Mouse (Mus musculus): Measurements from ENCODE around the gene Gm16253. TPM values are rescaled to one million over a fixed set of nuclear protein-coding genes. Genes with fewer than 3 reads are reported as not detected.

Gm16253 gene
- total RNA-seq, 2 experiments from 2014 or later: 1.6 to 1.9 TPM

DNA sequence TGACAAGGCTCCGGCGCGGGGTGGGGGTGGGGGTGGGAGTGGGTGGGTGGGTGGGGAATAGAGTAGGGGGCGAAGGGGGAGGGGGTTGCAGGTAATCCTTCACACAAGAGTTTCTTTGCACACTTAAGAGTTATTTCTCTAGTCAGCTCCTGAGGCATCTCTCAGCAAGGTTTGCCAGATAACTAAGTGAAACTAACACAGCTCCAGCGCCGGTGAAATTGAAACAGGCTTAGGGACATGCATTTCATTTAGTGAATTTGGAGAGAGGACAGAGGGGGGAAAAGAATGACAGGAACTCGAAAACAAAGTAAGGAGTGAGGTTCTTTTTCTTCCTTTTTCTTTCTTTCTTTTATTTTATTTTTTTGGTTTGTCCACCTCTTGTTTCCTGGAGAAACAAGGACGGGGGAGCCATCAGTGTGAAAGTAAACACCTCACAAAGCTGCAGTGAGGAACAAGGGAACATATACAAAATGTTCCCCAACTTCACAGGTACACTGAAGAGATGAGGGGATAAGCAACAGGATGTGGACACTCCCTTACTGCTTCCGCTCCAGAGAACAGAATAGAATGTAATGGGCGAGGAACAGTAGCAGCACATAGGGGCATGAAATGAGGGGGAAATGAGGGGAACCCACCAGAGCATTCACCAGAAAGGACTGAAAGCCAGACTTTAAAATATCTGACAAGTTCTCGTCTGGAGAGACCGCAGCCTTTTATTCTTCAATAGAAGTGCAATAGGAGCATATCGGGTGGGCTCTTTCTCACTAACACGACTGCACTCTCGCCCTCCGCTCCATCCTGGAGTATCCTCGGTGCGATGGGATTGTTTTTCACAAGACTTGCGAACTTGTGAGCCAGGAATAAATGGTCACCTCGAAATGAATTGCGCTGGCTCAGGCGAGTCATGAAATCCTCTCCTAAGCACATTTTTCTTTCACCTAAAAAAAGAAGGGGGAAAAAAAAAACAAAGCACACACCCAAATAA is 19.8 kb upstream of the Gm16253 start:
- peak; percentile 64 to 79 for DNase-seq

DNA sequence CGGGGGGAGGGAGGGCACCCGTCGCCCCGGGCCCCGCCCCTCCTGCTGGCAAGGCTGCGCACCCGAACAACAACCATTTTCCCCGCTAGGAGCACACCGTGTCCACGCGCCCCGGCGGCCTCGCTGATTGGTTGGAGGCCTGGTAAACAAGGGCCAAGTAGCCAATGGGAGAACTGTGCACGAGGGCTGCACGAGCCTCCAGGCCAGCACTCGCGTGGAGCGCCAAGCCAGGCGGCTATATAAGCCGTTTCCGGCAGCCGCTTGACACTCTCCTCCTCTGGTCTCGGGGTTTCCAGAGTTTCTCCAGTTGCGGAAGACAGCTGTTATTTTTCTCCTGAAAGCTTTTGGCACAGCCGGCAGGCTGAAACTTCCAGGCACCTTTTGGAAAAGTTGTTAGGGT is 19.1 kb upstream of the Gm16253 start, which contains the start of gene Txnip:
TSS of gene Txnip (plus strand) at position 264 of the 400 bp plus-strand sequence.
- DNase-seq: peak; percentile 100

DNA sequence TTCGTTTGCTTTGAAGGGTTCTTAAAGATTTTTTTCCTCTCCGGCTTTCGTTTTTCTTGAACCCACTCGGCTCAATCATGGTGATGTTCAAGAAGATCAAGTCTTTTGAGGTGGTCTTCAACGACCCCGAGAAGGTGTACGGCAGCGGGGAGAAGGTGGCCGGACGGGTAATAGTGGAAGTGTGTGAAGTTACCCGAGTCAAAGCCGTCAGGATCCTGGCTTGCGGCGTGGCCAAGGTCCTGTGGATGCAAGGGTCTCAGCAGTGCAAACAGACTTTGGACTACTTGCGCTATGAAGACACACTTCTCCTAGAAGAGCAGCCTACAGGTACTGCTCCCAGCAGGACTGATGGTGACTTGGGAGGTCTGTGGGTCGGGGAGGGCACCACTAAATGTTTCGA is 18.6 kb upstream of the Gm16253 start:
- no peak for DNase-seq

DNA sequence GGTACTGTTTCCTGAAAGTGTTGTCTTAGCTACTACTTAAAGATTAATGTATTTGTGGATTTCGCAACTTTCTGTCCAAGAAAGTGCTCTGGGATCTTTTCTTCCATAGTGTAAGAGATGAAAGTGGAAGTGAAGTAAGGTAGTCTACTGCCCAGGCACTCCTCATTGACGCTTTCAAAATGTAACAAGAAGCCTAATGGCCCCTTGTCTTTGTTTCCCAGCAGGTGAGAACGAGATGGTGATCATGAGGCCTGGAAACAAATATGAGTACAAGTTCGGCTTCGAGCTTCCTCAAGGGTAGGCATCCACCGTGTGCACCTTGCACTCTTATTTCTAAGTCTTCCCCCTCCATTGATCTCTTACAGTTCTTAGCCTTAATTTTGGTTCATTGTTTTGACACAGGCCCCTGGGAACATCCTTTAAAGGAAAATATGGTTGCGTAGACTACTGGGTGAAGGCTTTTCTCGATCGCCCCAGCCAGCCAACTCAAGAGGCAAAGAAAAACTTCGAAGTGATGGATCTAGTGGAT is 18.1 kb upstream of the Gm16253 start:
- peak in 1 of 2 experiments; percentile 59 for DNase-seq

DNA sequence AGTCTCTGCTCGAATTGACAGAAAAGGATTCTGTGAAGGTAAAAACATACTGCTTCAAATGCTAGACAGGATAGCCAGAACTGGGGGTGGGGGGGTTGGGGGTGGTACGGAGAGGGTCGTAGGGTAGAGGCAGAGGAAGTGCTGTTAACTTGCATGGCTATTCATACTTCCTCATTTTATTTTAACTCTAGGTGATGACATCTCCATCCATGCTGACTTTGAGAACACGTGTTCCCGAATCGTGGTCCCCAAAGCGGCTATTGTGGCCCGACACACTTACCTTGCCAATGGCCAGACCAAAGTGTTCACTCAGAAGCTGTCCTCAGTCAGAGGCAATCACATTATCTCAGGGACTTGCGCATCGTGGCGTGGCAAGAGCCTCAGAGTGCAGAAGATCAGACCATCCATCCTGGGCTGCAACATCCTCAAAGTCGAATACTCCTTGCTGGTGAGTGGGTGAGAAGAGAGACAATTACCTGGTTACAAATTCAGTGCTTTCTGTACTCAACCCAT is 17.3 kb upstream of the Gm16253 start:
- no peak for DNase-seq

DNA sequence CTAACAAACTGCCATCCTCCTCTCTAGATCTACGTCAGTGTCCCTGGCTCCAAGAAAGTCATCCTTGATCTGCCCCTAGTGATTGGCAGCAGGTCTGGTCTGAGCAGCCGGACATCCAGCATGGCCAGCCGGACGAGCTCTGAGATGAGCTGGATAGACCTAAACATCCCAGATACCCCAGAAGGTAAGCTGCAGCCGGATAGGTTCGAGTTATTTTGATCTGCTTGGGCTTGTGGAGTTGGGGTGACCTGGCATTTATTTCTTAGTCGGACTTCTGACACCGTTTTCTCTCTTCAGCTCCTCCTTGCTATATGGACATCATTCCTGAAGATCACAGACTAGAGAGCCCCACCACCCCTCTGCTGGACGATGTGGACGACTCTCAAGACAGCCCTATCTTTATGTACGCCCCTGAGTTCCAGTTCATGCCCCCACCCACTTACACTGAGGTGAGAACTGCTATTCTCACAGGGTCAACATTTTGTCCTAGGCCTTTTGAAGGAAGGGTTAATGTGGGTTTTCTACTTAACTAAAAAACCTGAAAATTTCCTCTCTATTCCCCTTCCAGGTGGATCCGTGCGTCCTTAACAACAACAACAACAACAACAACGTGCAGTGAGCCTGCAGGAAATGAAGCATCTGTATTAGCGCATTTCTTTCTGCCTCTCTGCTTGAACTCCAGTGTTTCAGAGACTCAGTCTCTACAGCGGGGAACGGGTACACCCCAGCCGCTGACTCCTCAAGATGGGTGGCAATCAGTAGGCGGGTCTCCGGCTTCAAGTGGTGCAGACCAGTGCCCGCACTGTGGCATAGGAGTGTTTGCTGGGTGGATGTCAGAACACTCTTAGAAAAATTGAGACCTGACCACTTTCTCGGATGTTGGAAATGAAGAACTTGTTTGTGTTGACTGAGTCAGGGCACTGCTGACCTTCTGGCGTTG is 16.6 kb upstream of the Gm16253 start:
- peak in 1 of 2 experiments; percentile 76 for DNase-seq

DNA sequence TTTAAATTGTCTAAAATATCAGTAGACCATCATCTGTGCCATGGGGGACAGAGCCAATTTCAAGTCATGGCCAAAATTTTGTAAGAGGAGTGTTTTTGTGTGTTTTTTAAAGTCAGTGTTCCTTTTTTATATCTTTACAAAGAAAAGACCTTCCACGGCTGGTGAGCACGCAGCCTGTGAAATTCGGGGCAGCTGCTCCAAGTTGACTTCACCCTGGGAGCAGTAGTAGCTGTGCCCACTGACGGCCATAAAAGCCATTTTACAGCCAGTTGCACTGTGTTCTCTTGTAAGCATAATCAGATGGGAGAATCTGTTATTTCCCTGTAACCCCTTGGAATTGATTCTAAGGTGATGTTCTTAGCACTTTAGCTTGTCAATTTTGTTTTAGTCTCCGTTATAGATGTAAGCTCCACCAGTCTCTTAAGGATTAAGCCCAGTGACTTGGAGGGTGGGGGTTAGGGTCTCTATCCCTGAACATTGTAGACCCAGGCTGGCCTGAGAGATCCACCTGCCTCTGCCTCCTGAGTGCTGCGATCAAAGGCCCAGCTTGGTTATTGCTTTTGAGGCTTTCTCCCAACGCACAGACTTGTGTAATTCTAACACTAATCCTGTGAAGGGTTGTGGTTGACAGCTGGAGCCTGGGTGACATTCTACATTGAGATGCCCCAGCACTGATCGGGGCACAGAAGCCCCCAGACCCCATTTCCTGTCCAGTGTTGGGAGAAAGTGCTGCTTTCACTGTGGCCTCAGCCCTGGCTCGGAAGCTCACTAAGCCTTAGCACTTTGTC is 15.7 kb upstream of the Gm16253 start:
- DNase-seq: peak in 1 of 2 experiments; percentile 75

DNA sequence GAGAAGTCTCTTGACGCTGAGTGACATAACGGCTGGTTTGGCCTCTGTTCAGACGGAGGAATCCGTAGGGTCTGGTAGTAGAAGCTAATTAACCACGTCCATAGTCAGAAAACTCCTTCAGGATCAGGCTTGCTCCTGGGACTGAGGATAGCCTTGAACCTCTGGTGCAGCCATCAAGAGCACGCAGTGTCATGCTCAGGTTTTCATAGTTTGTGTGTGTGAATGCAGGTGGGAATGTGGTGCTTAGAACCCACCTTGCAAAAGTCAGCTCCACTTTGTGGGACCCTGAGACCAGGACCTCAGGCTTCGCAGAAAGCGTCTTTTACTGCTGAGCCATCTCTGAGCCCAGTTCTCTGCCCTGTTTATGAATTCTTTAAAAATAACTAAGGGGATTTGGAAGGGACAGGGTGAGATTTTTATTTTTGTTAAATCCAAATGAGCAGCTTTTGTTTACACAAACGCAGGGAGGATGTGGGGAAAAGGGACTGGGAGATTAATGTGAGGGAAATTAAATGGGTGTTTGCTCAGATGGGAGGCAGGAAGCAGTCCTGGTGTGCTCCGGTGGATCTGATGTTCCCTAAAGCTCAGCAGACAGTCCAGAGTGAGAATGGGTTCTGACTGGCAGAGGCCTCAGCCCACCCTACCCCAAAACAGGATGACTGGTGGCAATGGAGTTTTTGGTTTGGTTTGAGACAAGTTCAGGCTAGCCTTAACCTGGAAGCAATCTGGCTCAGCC is 14.7 kb upstream of the Gm16253 start:
- peak; percentile 80 for DNase-seq

DNA sequence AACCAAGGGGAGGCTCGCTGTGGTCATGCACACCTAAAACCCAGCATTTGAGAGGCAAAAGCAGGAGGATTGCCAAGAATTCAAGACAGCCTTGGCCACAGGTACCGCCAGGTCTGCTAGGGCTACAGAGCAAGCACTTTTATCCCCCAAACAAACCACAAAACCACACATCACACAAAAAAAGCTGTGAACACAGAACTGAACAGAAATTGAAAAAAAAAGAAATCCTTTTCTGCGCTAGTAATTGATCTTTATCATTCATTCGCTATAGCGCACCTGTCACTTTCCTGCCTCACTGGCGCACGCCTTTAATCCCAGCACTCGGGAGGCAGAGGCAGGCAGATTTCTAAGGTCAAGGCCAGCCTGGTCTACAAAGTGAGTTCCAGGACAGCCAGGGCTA is 13.5 kb upstream of the Gm16253 start:
- peak in 1 of 2 experiments; percentile 51 for DNase-seq

DNA sequence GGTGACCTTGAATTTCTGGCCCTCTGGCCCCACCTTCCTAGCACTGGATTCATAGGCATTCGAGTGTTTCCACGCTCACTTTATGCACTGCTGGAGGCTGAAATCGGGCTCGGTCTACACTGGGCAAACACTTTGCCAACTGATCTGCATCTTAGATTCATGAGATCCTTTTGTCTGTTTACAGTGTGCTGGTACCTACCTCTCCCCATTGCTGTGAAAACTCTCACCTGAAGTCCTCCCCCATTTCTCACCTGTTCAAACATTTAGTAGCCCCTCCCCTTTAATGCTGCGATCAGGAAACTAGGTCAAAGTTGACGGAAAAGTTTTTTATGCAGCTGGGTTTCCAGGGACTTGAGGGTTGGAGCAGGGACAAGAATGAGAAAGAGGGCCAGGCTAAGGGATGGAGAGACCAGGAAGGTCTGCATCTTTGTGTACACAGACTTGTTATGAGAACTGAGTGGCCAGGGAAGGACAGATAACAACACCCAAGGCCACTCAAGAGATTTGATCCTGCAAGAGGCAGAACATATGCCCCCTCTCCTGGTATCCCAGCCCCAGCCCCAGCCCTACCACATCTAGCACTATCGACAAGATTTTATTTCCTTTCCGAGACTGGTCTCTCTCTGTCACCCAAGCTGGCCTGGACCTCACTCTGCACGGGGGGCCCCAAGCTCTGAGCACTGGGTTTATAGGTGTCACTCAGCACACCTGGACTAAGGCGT is 12.7 kb upstream of the Gm16253 start:
- peak; percentile 78 to 80 for DNase-seq

DNA sequence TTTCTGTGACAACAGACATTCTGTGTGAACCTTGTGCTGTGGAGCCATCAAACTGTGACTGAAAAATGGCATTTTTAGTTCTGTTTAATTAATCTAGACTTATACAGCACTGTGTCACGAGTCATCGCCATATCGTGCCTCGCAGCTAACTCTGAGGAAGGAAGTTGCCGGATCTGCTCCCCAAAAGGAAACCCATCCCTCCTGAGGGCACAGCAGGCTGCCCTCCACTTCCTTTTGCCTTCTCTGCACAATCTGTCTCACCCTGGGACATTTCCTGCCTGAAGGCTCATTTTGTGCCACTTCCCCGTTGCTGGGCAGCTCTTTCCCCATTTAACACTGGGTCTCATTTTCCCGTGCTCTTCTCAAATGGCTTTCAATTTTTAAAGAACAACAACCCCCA is 12.2 kb upstream of the Gm16253 start:
- peak; percentile 70 to 88 for DNase-seq

DNA sequence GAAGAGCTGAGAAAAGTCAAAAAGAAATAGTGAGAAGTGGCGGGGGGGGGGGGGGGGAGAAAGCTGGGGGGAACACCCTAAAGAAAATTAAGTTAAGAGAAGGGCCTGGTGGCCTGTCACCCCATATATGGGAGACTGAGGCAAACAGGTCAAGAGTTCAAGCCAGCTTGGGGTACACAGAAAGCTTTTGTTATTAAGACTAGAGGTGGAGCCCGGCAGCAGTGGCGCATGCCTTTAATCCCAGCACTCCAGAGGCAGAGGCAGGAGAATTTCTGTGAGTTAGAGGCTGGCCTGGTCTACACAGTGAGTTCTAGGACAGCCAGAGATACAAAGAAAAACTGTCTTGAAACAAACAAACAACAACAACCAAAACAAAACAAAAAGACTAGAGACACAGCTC is 11.7 kb upstream of the Gm16253 start:
- DNase-seq: peak in 1 of 2 experiments; percentile 31

DNA sequence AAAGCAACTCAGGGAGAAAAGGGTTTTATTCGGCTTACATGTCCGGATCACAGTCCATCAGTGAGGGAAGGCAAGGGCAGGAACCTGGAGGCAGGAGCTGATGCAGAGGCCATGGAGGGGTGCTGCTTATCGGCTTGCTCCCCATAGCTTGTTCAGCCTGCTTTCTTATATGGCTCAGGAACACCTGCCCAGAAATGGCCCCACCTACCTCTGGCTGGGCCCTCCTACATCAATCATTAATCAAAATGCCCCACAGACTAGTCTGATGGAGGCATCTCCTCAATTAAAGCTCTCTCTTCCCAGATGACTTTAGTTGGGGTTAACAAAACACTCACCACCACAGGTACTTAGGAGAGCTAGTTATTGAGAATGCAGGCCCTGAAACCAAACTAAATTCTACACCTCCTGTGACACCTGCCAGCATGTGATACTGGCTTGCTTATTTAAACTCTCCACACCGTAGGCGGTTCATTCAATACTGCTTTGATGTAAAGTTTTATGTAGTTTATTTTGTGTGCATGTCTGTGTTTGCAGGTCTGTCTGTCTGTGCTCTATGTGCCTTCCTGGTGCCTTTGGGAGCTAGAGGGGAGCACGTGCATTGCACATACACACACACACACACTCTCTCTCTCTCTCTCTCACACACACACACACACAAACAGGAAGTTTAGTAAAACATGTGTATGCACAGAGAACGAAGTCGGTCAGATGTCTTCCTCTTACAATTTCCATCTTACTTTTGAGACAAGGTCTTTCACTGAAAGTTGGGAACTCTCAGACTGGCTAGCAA is 9.9 kb upstream of the Gm16253 start:
- peak in 1 of 2 experiments; percentile 11 for DNase-seq

DNA sequence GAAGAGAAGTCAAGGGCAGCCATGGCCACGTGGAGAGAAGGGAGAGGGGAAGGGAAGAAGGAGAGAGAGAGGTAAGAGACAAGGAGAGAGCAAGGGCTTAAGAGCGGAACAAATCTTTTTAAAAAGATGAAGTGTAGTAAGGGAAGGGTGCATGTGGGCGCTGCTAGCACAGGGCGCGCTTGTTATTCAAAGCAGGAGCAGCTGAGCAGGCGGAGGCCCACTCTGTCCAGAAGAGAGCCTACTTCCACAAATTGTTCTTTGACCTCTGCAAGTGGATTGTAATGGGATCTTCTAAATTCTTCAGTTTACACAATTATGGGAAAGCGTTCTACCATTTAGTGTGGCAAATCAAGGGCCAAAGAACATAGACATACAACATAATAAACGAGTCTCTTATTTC is 8.2 kb upstream of the Gm16253 start:
- peak; percentile 38 to 65 for DNase-seq

DNA sequence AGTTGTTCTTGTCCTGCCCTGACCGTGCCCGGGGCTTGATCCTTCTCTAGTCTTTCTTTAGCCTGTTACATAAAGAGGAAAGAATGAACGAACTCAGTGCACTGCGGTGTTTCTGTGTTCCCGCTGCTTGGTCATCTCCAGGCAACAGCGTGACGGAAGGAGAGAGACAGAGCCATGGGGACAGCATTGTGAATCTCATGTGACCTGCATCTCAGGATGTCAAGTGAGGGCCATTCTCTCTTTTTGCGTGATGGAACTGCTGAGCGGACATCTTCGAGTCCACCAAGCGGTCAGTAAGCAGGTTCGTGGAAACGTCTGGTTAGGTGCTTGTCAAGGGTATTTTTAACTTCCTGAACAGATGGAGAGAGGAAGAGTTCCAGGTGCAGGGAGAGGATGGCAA is 7.3 kb upstream of the Gm16253 start:
- peak; percentile 75 to 82 for DNase-seq

DNA sequence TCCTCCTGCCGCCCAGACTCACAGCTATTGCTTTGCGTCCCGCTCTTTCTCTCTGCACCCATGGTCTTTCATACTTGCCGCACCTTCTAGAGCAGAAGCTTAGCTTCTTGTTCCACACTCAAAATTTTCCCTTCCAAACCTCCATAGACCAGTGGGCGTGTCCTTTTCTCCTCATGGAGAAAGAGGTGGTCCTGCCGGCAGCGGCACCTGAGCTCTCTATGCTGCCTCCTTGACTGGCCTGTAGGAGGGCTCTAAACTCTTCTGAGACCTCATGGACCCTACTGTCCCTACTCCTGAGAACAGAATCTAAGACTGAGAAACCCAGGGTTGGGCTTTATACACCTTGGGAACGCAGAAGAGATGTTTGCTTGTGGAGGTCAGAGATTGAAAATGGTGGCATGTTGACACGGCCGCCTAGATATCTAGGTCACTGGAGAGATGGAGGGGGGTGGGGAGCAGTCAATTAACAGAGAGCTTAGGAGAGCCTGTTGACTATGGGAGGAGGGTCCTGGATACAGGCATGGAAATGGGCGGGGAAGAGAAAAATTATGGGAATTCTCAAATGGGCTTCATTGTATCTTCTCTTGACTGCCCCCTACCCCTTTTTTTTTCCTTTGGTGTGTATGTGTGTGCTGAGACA is 6.7 kb upstream of the Gm16253 start:
- DNase-seq: peak in 1 of 2 experiments; percentile 43

DNA sequence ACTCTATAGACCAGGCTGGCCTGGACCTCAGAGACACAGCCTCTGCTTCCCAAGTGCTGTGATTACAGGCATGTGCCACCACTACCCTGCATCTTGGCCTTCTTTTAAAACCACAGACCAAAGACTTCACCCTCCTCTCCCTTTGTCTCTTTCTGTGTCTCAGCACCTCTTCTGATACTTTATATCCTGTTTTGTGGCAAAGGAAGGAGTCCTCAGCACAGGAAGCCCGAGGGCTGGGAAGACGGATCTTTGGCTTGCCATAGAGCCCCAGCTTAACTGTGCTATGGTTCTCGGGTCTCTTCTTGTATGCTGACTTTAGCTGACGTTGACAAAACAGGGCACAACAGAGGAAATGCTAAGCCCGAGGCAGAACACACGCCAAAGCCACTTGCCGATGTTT is 6.1 kb upstream of the Gm16253 start:
- DNase-seq: peak in 1 of 2 experiments; percentile 52

DNA sequence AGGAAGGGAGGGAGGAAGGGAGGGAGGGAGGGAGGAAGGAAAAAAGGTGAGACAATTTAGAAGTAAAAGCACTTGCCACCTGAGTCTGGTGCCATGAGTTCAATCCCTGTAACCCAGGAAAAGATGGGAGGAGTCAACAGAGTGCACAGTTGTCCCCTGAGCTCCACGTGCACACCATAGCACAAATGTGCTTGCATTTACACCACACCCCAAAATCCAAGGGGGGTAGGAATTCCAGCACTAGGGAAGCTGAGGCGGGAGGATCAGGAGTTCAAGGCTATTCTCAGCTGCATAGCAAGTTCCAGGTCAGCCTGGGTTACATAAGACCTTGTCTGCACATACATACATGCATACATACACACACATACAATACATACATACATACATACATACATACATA is 5.4 kb upstream of the Gm16253 start:
- DNase-seq: peak in 1 of 2 experiments; percentile 35

Data from heart, adult 18-20 months (tissue).